Mouse (Mus musculus): ENCODE results near the gene Pak1ip1. TPM values are rescaled to one million over a fixed set of nuclear protein-coding genes. Genes with fewer than 3 reads are reported as not detected.

Gene Pak1ip1
- 88.4 and 92.0 TPM in 2 replicates for polyA plus RNA-seq (2014; fragmentation: Nextera tagmentation; extraction: Ambion mirVana)

DNA sequence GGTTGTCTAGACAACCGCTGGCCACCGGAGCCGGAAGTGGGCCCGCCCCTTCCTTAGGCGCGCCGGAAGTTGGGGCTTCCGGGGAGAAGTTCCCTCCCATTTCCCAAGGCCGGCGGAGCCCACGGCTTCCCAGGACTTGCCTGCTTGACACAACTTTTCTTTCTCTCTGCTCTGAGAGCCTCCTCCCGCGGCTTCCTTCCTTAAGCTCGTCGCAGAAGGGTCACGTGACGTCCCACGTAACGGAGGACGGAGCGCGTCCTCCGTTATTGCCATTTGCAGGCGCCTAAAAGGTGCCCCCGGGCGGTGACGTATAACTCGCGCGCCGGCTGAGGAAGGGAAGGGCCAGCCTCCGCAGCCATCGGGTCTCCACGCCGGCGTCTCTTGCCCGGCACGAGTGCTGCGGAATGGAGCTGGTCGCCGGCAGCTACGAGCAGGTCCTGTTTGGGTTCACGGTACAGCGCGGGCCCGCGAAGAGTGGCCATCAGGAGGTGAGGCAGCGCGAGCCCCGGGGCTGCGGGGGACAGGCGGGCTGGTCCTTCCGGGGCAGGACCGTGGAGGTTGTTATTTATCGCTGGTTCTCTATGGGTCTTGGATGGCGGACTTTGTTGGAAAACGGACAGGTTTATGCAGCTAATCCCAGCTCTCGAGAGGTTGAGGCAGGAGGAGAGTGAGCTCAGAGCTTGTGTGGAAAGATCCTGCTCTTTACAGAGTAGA is at the start of gene Pak1ip1:
Gene Pak1ip1, plus strand, starts transcription at position 98 of the 714 bp plus-strand sequence.
- Histone ChIP-seq H3K4me1 (replicated peaks; ENCODE audit: control insufficient read depth, insufficient read depth, low read length) (peaks cover 6% of the 10 kb centered on the region), H3K9ac (ENCODE audit: low read length) (peak within 1 kb of the TSS; percentile 81), H3K36me3 (ENCODE audit: control insufficient read depth, insufficient read depth, low read length) (no peaks in the 10 kb centered on the region; the same call in 1 of the 2 replicates), H3K27me3 (ENCODE audit: control insufficient read depth, insufficient read depth, low read length) (no peaks in the 10 kb centered on the region), H3K4me3 (ENCODE audit: low read depth, low read length) (peak within 1 kb of the TSS; percentile 93), H3K27ac (ENCODE audit: low read depth, low read length) (peak within 1 kb of the TSS; percentile 96), H3K9me3 (ENCODE audit: control insufficient read depth, low read length) (no peaks in the 10 kb centered on the region), H3K4me2 (ENCODE audit: low read depth, low read length, severe bottlenecking) (peak within 1 kb of the TSS; percentile 84)
- WGBS = under 1% methylated on average over 58 of the region's 58 CpGs
- DNase-seq (ENCODE audit: low spot score) (peak; percentile 94), ATAC-seq (replicated peaks; ENCODE audit: low FRiP score) (peak; percentile 96)

DNA sequence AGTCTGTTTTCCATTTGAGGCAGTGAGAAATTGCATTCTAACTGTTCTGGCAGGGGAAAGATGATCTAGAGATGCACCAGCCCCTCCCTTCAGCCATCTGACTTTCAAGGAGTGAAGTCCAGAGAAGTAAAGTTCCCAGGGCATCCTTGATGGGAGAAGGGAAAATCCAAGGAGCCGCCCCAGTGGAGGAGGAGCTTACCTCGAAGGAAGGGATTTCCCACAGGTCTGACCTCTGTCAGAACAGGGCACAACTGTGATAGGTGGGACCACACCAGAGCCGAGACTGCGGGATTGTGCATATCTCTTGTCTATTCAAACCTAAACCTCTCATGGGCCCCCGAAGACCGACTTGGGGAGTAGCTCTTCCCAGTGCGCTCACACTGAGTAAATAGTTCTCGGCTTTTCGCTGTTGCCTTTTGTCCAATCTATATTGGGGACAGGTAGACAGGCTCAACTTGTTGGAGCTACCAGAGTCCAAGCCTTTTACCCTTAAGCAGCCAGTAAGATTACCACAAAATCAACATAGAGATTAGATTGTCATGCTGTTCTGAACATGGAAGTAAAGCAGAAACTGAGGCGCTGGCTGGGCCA is 49.3 kb upstream of the Pak1ip1 start:
- H3K4me1 ChIP-seq (replicated peaks; ENCODE audit: control insufficient read depth, insufficient read depth, low read length) = no peaks in the 10 kb centered on the region
- WGBS = 80% methylated on average over 10 of the region's 10 CpGs
- H3K4me3 ChIP-seq (ENCODE audit: low read depth, low read length) = no peak overlapping the region
- DNase-seq (ENCODE audit: low spot score) (no peak), ATAC-seq (replicated peaks; ENCODE audit: low FRiP score) (no peak)
- H3K27me3 ChIP-seq (ENCODE audit: control insufficient read depth, insufficient read depth, low read length) = no peaks in the 10 kb centered on the region
- H3K9me3 ChIP-seq (ENCODE audit: control insufficient read depth, low read length) = no peaks in the 10 kb centered on the region
- no peak overlapping the region for H3K27ac ChIP-seq (ENCODE audit: low read depth, low read length)
- no peak overlapping the region for H3K4me2 ChIP-seq (ENCODE audit: low read depth, low read length, severe bottlenecking)
- H3K36me3 ChIP-seq (ENCODE audit: control insufficient read depth, insufficient read depth, low read length) = no peaks in the 10 kb centered on the region
- no peak overlapping the region for H3K9ac ChIP-seq (ENCODE audit: low read length)

DNA sequence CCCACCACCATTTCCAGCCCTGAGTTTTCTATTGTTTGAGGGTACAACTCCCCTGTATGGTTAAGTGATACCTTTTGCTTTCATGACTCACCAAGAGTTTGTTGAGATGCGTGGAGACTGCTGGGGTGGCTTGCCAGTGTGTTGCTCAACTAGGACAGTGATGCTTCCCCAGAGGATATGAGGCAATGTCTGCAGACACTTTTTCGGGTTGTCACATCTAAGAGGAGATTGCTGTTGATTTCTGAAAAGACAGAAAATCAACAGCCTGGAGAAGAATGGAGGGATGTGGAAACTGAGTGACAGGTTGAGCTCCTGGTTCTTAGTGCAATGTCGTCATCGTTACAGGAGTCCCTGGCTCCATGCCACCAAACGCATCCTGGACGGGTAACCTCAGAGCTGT is 47.6 kb upstream of the Pak1ip1 start:
- Histone ChIP-seq H3K36me3 (ENCODE audit: control insufficient read depth, insufficient read depth, low read length) (no peaks in the 10 kb centered on the region), H3K27ac (ENCODE audit: low read depth, low read length) (no peak overlapping the region), H3K9ac (ENCODE audit: low read length) (no peak overlapping the region), H3K4me2 (ENCODE audit: low read depth, low read length, severe bottlenecking) (no peak overlapping the region), H3K4me3 (ENCODE audit: low read depth, low read length) (no peak overlapping the region), H3K9me3 (ENCODE audit: control insufficient read depth, low read length) (no peaks in the 10 kb centered on the region), H3K4me1 (replicated peaks; ENCODE audit: control insufficient read depth, insufficient read depth, low read length) (no peaks in the 10 kb centered on the region), H3K27me3 (ENCODE audit: control insufficient read depth, insufficient read depth, low read length) (no peaks in the 10 kb centered on the region)
- ATAC-seq (replicated peaks; ENCODE audit: low FRiP score) (no peak), DNase-seq (ENCODE audit: low spot score) (no peak)
- 91% methylated on average over 6 of the region's 6 CpGs for WGBS

DNA sequence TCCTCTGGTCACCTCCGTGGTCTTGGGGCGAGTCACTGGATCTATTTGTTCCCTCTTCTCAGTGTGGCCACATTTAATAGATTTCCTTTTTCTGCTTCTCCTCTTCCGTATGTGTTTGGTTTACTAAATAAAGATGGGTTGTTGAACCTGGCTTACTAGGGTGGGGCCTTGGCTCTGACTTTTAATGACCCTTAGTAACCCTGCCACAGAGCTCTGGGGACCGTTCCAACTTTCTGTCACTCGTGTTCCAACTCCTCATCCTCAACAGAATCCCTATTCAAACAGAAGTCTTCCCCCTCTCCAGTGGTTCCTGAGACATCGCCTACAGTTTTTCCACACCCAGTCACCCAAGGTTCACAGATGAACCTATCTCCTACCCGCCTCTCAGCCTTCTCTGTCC is 45.0 kb upstream of the Pak1ip1 start:
- DNase-seq (ENCODE audit: low spot score) = no peak
- Histone ChIP-seq H3K9ac (ENCODE audit: low read length) (no peak overlapping the region), H3K27ac (ENCODE audit: low read depth, low read length) (no peak overlapping the region), H3K4me3 (ENCODE audit: low read depth, low read length) (no peak overlapping the region), H3K9me3 (ENCODE audit: control insufficient read depth, low read length) (no peaks in the 10 kb centered on the region), H3K36me3 (ENCODE audit: control insufficient read depth, insufficient read depth, low read length) (no peaks in the 10 kb centered on the region), H3K27me3 (ENCODE audit: control insufficient read depth, insufficient read depth, low read length) (no peaks in the 10 kb centered on the region), H3K4me2 (ENCODE audit: low read depth, low read length, severe bottlenecking) (no peak overlapping the region), H3K4me1 (replicated peaks; ENCODE audit: control insufficient read depth, insufficient read depth, low read length) (no peaks in the 10 kb centered on the region)
- no peak for ATAC-seq (replicated peaks; ENCODE audit: low FRiP score)
- 87% methylated on average over 7 of the region's 7 CpGs for WGBS

DNA sequence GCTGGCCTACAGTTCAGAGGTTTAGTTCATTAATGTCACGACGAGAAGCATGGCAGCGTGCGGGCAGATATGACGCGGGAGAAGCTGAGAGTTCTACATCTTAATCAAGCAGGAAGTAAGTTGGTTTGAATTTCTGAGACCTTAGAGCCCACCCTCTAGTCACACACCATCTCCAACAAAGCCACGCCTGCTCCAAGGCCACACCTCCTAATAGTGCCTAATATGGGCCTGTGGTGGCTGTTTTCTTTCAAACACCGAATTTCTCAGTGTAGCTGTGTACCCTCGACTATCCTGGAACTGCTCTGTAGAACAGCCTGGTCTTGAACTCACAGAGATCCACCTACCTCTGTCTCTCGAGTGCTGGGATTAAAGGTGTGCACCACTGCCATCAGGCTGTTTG is 33.2 kb upstream of the Pak1ip1 start:
- ATAC-seq (replicated peaks; ENCODE audit: low FRiP score) (no peak), DNase-seq (ENCODE audit: low spot score) (no peak)
- no peaks in the 10 kb centered on the region for H3K36me3 ChIP-seq (ENCODE audit: control insufficient read depth, insufficient read depth, low read length)
- 92% methylated on average over 10 of the region's 10 CpGs for WGBS
- H3K4me1 ChIP-seq (replicated peaks; ENCODE audit: control insufficient read depth, insufficient read depth, low read length) = no peaks in the 10 kb centered on the region
- H3K4me2 ChIP-seq (ENCODE audit: low read depth, low read length, severe bottlenecking) = no peak overlapping the region
- no peaks in the 10 kb centered on the region for H3K27me3 ChIP-seq (ENCODE audit: control insufficient read depth, insufficient read depth, low read length)
- no peak overlapping the region for H3K9ac ChIP-seq (ENCODE audit: low read length)
- H3K4me3 ChIP-seq (ENCODE audit: low read depth, low read length) = no peak overlapping the region
- no peak overlapping the region for H3K27ac ChIP-seq (ENCODE audit: low read depth, low read length)
- no peaks in the 10 kb centered on the region for H3K9me3 ChIP-seq (ENCODE audit: control insufficient read depth, low read length)

DNA sequence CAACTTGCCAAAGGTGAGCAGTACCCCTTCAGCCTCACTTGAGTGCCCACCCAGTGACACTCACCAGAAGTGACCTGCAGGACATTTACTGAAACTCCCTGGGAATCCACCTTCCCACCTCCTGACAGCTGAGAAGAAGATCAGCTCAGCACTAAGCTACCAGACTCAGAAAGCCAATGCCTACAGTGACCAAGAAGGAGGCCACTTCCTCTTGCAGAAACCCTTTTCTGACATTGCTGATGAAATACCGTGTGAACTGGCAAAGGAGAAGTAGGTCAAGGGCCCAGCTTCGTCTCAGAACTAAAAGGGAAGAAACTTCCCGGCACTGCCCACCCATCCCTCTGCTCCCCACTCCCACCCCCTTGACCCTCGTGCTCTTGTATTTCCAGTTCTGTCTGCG is 32.3 kb upstream of the Pak1ip1 start:
- DNase-seq (ENCODE audit: low spot score) (no peak), ATAC-seq (replicated peaks; ENCODE audit: low FRiP score) (no peak)
- Histone ChIP-seq H3K4me1 (replicated peaks; ENCODE audit: control insufficient read depth, insufficient read depth, low read length) (no peaks in the 10 kb centered on the region), H3K27ac (ENCODE audit: low read depth, low read length) (no peak overlapping the region), H3K36me3 (ENCODE audit: control insufficient read depth, insufficient read depth, low read length) (no peaks in the 10 kb centered on the region), H3K4me2 (ENCODE audit: low read depth, low read length, severe bottlenecking) (no peak overlapping the region), H3K4me3 (ENCODE audit: low read depth, low read length) (no peak overlapping the region), H3K9ac (ENCODE audit: low read length) (no peak overlapping the region), H3K27me3 (ENCODE audit: control insufficient read depth, insufficient read depth, low read length) (no peaks in the 10 kb centered on the region), H3K9me3 (ENCODE audit: control insufficient read depth, low read length) (no peaks in the 10 kb centered on the region)
- 82% methylated on average over 5 of the region's 5 CpGs for WGBS

DNA sequence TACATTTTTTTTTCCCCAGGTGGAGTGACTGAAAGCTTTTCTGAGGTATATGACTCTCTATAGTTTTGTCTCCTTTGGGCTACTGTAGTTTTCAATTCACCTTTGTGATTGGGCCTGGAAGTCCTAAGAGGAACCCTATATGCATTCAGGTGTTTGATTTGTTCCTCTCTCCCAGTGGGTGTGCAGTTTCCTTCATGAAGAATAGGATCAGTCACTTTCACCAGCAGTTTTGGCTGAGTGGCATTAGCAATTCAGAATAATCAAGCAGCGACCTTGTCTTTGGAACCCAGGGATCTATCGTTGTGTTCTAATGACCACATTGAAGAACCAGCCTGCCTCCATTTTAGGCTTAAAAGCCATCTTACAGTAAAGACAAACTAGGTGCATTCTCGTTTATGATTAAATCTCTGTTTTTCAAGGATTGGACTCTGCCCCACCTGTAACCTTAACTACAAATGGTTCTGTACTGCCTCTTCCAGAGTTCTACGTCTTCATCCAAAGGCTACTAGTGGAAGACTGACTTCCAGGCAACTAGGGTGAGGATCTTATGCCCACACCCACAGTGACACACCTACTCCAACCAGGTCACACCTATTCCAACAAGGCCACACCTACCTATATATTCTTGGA is 30.9 kb upstream of the Pak1ip1 start:
- no peak overlapping the region for H3K9ac ChIP-seq (ENCODE audit: low read length)
- no peak overlapping the region for H3K4me2 ChIP-seq (ENCODE audit: low read depth, low read length, severe bottlenecking)
- ATAC-seq (replicated peaks; ENCODE audit: low FRiP score) = no peak
- 87% methylated on average over 4 of the region's 4 CpGs for WGBS
- H3K27me3 ChIP-seq (ENCODE audit: control insufficient read depth, insufficient read depth, low read length) = no peaks in the 10 kb centered on the region
- no peaks in the 10 kb centered on the region for H3K9me3 ChIP-seq (ENCODE audit: control insufficient read depth, low read length)
- no peak overlapping the region for H3K27ac ChIP-seq (ENCODE audit: low read depth, low read length)
- no peaks in the 10 kb centered on the region for H3K36me3 ChIP-seq (ENCODE audit: control insufficient read depth, insufficient read depth, low read length)
- no peak overlapping the region for H3K4me3 ChIP-seq (ENCODE audit: low read depth, low read length)
- DNase-seq (ENCODE audit: low spot score) = no peak
- H3K4me1 ChIP-seq (replicated peaks; ENCODE audit: control insufficient read depth, insufficient read depth, low read length) = no peaks in the 10 kb centered on the region

DNA sequence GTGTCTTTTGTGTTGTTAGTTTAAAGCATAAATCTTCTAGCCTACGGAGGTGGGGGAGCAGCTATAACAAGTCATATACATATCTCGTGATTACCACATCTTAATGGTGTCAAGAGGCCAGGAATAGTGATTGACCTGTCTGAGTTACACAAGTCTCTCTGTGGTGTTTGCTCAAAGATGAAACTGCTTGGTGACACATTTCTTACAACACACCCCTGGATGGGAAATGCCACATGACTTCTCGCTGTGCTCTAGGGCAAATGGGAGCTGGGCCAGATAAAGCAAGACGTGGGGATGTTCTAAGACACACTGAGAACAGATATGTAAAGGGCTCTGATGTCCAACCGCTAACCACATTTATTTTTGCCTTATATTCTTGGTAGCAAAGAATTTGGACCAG is 29.6 kb upstream of the Pak1ip1 start:
- no peaks in the 10 kb centered on the region for H3K4me1 ChIP-seq (replicated peaks; ENCODE audit: control insufficient read depth, insufficient read depth, low read length)
- H3K9ac ChIP-seq (ENCODE audit: low read length) = no peak overlapping the region
- WGBS = 91% methylated on average over 5 of the region's 5 CpGs
- no peak overlapping the region for H3K27ac ChIP-seq (ENCODE audit: low read depth, low read length)
- no peaks in the 10 kb centered on the region for H3K9me3 ChIP-seq (ENCODE audit: control insufficient read depth, low read length)
- ATAC-seq (replicated peaks; ENCODE audit: low FRiP score) (no peak), DNase-seq (ENCODE audit: low spot score) (no peak)
- H3K27me3 ChIP-seq (ENCODE audit: control insufficient read depth, insufficient read depth, low read length) = no peaks in the 10 kb centered on the region
- H3K4me2 ChIP-seq (ENCODE audit: low read depth, low read length, severe bottlenecking) = no peak overlapping the region
- no peaks in the 10 kb centered on the region for H3K36me3 ChIP-seq (ENCODE audit: control insufficient read depth, insufficient read depth, low read length)
- no peak overlapping the region for H3K4me3 ChIP-seq (ENCODE audit: low read depth, low read length)

Measured in forebrain, embryonic 11.5 days (tissue).